In genomic region chr2:79890726-79891125, GRCm38 (mm10) we compare ENCODE assay signal across 12 mouse cellular contexts.
"Had no signal": no experiment of that assay in that cellular context is flagged by ENCODE, and none has a peak within 500 bp of the region (broad histone marks: within the 10 kb centered on the region; RNA-seq: fewer than 3 reads in every experiment).

No protein-coding gene starts in this region.

- DNase-seq: lung, adult 18-20 months; lung, embryonic 14.5 days; lung, postnatal 10 days; lung, postnatal 4 days; midbrain, embryonic 14.5 days; retina, postnatal 1 day; right cerebral cortex, postnatal 25 days; right cerebral cortex, postnatal 4 days; spleen, adult 18-20 months; thymus, adult 18-20 months; thymus, postnatal 14 days; thymus, postnatal 36 days had no signal
